Mouse (Mus musculus) effector memory CD4-positive, alpha-beta T cell, adult 7 months (primary cell): Measurements from ENCODE around the gene Csmd2. TPM values are rescaled to one million over a fixed set of nuclear protein-coding genes. Genes with fewer than 3 reads are reported as not detected.

Experiments
- polyA plus RNA-seq: library from polyadenylated mRNA; unstranded; fragments of 100-300 nt; shearing (Covaris generic); gene quantifications from one replicate; pipeline ENCODE4 v1.2.1, GENCODE M21; 2017

Csmd2 gene
- 0.33 TPM for polyA plus RNA-seq

GRCm38 (mm10) chr4:127987784-127988455 is at the start of gene Csmd2:
Gene Csmd2, plus strand, starts transcription at chr4:127987857.

GRCm38 (mm10) chr4:127970901-127971868 is 16.5 kb upstream of the Csmd2 start, which contains the start of gene CK137956:
Gene CK137956, minus strand, starts transcription at chr4:127970951.

GRCm38 (mm10) chr4:128260907-128261560 is 273.4 kb downstream of the Csmd2 start, which contains the start of gene Hmgb4:
Gene Hmgb4, minus strand, starts transcription at chr4:128260957.

GRCm38 (mm10) chr4:128609925-128610402 is 622.3 kb downstream of the Csmd2 start, which contains the start of gene Zscan20:
Gene Zscan20, minus strand, starts transcription at chr4:128610098.

Other genes with a start within 250 kb of the Csmd2 start
- not detected for gene CK137956, start 16.9 kb upstream of the Csmd2 start, polyA plus RNA-seq